Mouse (Mus musculus) gastrocnemius, postnatal 25 days (tissue): ENCODE results near the gene Fam213a. TPM values are rescaled to one million over a fixed set of nuclear protein-coding genes. Genes with fewer than 3 reads are reported as not detected.

ENCODE experiments used
- DNase-seq: peaks from one replicate; pipeline ENCODE4 v3.0.0; 2022
- total RNA-seq, 2 experiments: library from RNA; stranded (reverse); gene quantifications; 1 replicate in 1 of 2; 2 replicates in 1 of 2; pipeline ENCODE4 v1.2.3; 2021

Fam213a gene
- total RNA-seq, 2 experiments from 2014 or later = 15.6 to 18.9 TPM

GRCm38 (mm10) chr14:41005716-41006115 is 7.9 kb downstream of the Fam213a start:
- no peak for DNase-seq

GRCm38 (mm10) chr14:41004201-41005141 is 9.1 kb downstream of the Fam213a start:
- peak; percentile 24 for DNase-seq

- no peak for DNase-seq
Observed at GRCm38 (mm10) chr14:41001576-41001975, 12.0 kb downstream of the Fam213a start.

- DNase-seq = no peak
Observed at GRCm38 (mm10) chr14:41000801-41001200, 12.8 kb downstream of the Fam213a start.

- no peak for DNase-seq
Observed at GRCm38 (mm10) chr14:40999904-41000645, 13.5 kb downstream of the Fam213a start.

- DNase-seq = no peak
Observed at GRCm38 (mm10) chr14:40996171-40996570, 17.4 kb downstream of the Fam213a start.

- no peak for DNase-seq
Observed at GRCm38 (mm10) chr14:40992464-40992863, 21.1 kb downstream of the Fam213a start.

GRCm38 (mm10) chr14:40988780-40989179 is 24.8 kb downstream of the Fam213a start:
- DNase-seq = no peak

GRCm38 (mm10) chr14:40987184-40987583 is 26.4 kb downstream of the Fam213a start:
- DNase-seq = no peak

- no peak for DNase-seq
Observed at GRCm38 (mm10) chr14:40985635-40986034, 28.0 kb downstream of the Fam213a start.

- no peak for DNase-seq
Observed at GRCm38 (mm10) chr14:40979723-40980122, 33.9 kb downstream of the Fam213a start.

GRCm38 (mm10) chr14:40979002-40979401 is 34.6 kb downstream of the Fam213a start:
- DNase-seq = no peak

GRCm38 (mm10) chr14:40975127-40975721 is 38.4 kb downstream of the Fam213a start:
- DNase-seq = peak; percentile 24

- no peak for DNase-seq
Observed at GRCm38 (mm10) chr14:40968051-40968450, 45.5 kb downstream of the Fam213a start.

GRCm38 (mm10) chr14:40967598-40967900 is 46.0 kb downstream of the Fam213a start:
- DNase-seq = no peak

GRCm38 (mm10) chr14:40966862-40967597 is 46.6 kb downstream of the Fam213a start:
- peak; percentile 97 for DNase-seq

- no peak for DNase-seq
Observed at GRCm38 (mm10) chr14:40966392-40966861, 47.2 kb downstream of the Fam213a start, which contains the start of gene Tspan14. Gene Tspan14, minus strand, starts transcription at chr14:40966807.

- peak; percentile 42 for DNase-seq
Observed at GRCm38 (mm10) chr14:40965507-40966356, 47.9 kb downstream of the Fam213a start.

GRCm38 (mm10) chr14:40964881-40965280 is 48.7 kb downstream of the Fam213a start:
- DNase-seq = no peak

GRCm38 (mm10) chr14:40964214-40964610 is 49.4 kb downstream of the Fam213a start:
- DNase-seq = no peak
